In genomic region chr13:9763100-9763827, GRCm38 (mm10) we compare ENCODE assay signal across 8 mouse cellular contexts. TPM values are rescaled to one million over a fixed set of nuclear protein-coding genes. Genes with fewer than 3 reads are reported as not detected.
DNase-seq lines count a peak whose midpoint lies in the region; ATAC-seq and TF ChIP-seq lines count a peak whose summit lies in the region.

No protein-coding gene starts in this region.

- H3K27me3 ChIP-seq in heart, embryonic 12.5 days (replicated peaks) = no peaks in the 10 kb centered on the region
- H3K27me3 ChIP-seq in hindbrain, embryonic 13.5 days = no peaks in the 10 kb centered on the region
- H3K27me3 ChIP-seq in liver, embryonic 16.5 days (ENCODE audit: control insufficient read depth, insufficient read depth, low read depth, low read length) = peaks cover 6% of the 10 kb centered on the region
- H3K27me3 ChIP-seq in small intestine, adult 2 months (ENCODE audit: control insufficient read depth, insufficient read depth, low read length) = no peaks in the 10 kb centered on the region; the same call in 1 of the 2 replicates

- peak overlapping the region; percentile 99 for H3K9ac ChIP-seq in heart, embryonic 12.5 days
- peak overlapping the region; percentile 100 for H3K9ac ChIP-seq in hindbrain, embryonic 13.5 days
- peak overlapping the region; percentile 91 for H3K9ac ChIP-seq in liver, embryonic 16.5 days (ENCODE audit: low read depth, low read length)

- ATAC-seq in heart, embryonic 12.5 days (ENCODE audit: insufficient number of reproducible peaks, low FRiP score) = peak; percentile 31
- ATAC-seq in hindbrain, embryonic 13.5 days (ENCODE audit: low FRiP score) = peak; percentile 55
- peak; percentile 52 for ATAC-seq in liver, embryonic 16.5 days (ENCODE audit: low read depth)

- H3K4me1 ChIP-seq in heart, embryonic 12.5 days (replicated peaks) = peaks cover 45% of the 10 kb centered on the region
- peaks cover 47% of the 10 kb centered on the region for H3K4me1 ChIP-seq in hindbrain, embryonic 13.5 days (replicated peaks)
- peaks cover 26% of the 10 kb centered on the region for H3K4me1 ChIP-seq in liver, embryonic 16.5 days (ENCODE audit: control insufficient read depth, low read depth, low read length)
- H3K4me1 ChIP-seq in small intestine, adult 2 months (ENCODE audit: control insufficient read depth, insufficient read depth, insufficient read length, low read length) = peaks cover 10% of the 10 kb centered on the region; the same call in 1 of the 2 replicates

- no peak for DNase-seq in heart, adult 8-10 months (ENCODE audit: low spot score)
- peak; percentile 13 to 20 for DNase-seq in CD8-positive naive resting alpha-beta T cell, adult 2 months (ENCODE audit: low read depth in 2 of 2, low spot score in 2 of 2)
- DNase-seq in embryo, embryonic 10.5 days (ENCODE audit: low spot score) = peak; percentile 67
- no peak for DNase-seq in left cerebral cortex, postnatal 25 days (ENCODE audit: low spot score in 2 of 2)

- H3K4me2 ChIP-seq in heart, embryonic 12.5 days = peak overlapping the region; percentile 69
- peak overlapping the region; percentile 78 for H3K4me2 ChIP-seq in hindbrain, embryonic 13.5 days
- peak overlapping the region; percentile 85 for H3K4me2 ChIP-seq in liver, embryonic 16.5 days (ENCODE audit: low read depth, low read length)

- no peaks in the 10 kb centered on the region for H3K36me3 ChIP-seq in heart, embryonic 12.5 days
- no peaks in the 10 kb centered on the region for H3K36me3 ChIP-seq in hindbrain, embryonic 13.5 days
- H3K36me3 ChIP-seq in liver, embryonic 16.5 days (ENCODE audit: control insufficient read depth, insufficient read depth) = no peaks in the 10 kb centered on the region
- H3K36me3 ChIP-seq in small intestine, adult 2 months (ENCODE audit: control insufficient read depth, insufficient read depth, low read length) = no peaks in the 10 kb centered on the region

- H3K9me3 ChIP-seq in heart, embryonic 12.5 days (replicated peaks) = no peaks in the 10 kb centered on the region
- H3K9me3 ChIP-seq in hindbrain, embryonic 13.5 days = no peaks in the 10 kb centered on the region
- no peaks in the 10 kb centered on the region for H3K9me3 ChIP-seq in liver, embryonic 16.5 days (replicated peaks; ENCODE audit: control insufficient read depth, low read length)

- peak overlapping the region; percentile 96 for H3K27ac ChIP-seq in heart, embryonic 12.5 days (ENCODE audit: poor library complexity, severe bottlenecking)
- peak overlapping the region; percentile 100 for H3K27ac ChIP-seq in hindbrain, embryonic 13.5 days
- H3K27ac ChIP-seq in liver, embryonic 16.5 days (ENCODE audit: low read length) = peak overlapping the region; percentile 87
- peak overlapping the region; percentile 87 for H3K27ac ChIP-seq in small intestine, adult 2 months (ENCODE audit: insufficient read depth, low read depth, low read length)

- intact Hi-C loops in left cerebral cortex, postnatal 25 days (cut with DNase I) = loop anchor here (10.0 kb wide), 1 partner anchor 668 kb away; the partner anchor contains the start of gene Larp4b

- no peak; the same call in 1 of the 2 replicates for TF ChIP-seq POLR2A in small intestine, adult 2 months (IDR thresholded peaks at IDR 0.05; ENCODE audit: low read depth, low read length)

- peak overlapping the region; percentile 93 for H3K4me3 ChIP-seq in heart, embryonic 12.5 days
- H3K4me3 ChIP-seq in hindbrain, embryonic 13.5 days = peak overlapping the region; percentile 97
- peak overlapping the region; percentile 67 for H3K4me3 ChIP-seq in liver, embryonic 16.5 days (ENCODE audit: low read depth, low read length)
- peak overlapping the region; percentile 97 for H3K4me3 ChIP-seq in small intestine, adult 2 months (ENCODE audit: low read depth, low read length)

- no peak for TF ChIP-seq CTCF in small intestine, adult 2 months (IDR thresholded peaks at IDR 0.05; ENCODE audit: extremely low read depth, insufficient read length, insufficient replicate concordance, low read depth, low read length)

- WGBS in heart, embryonic 12.5 days = 5% methylated on average over 21 of the region's 21 CpGs
- 4% methylated on average over 21 of the region's 21 CpGs for WGBS in hindbrain, embryonic 13.5 days
- WGBS in liver, embryonic 16.5 days (ENCODE audit: insufficient replicate concordance) = 3% methylated on average over 21 of the region's 21 CpGs
- WGBS in small intestine, adult 2 months = 1% methylated on average over 21 of the region's 21 CpGs

RNA-seq across cellular contexts. Expression of gene Zmynd11, which starts 1.9 kb away (rescaled TPM):
- polyA plus RNA-seq in heart, embryonic 12.5 days (2016; fragmentation: Nextera tagmentation; extraction: Ambion mirVana) = 122 and 132 TPM in 2 replicates
- 100 to 1,000 TPM; 118 to 129 (median 127) TPM for total RNA-seq in heart, adult 8-10 months (2022)
- polyA plus RNA-seq in hindbrain, embryonic 13.5 days (2015; fragmentation: Nextera tagmentation; extraction: Ambion mirVana) = 142 and 145 TPM in 2 replicates
- 20.6 and 22.0 TPM in 2 replicates for polyA plus RNA-seq in liver, embryonic 16.5 days (2015; fragmentation: Nextera tagmentation; extraction: Ambion mirVana)
- polyA plus RNA-seq in small intestine, adult 2 months (2012; rRNA removed) = 7.2 and 12.8 TPM in 2 replicates
- total RNA-seq in left cerebral cortex, postnatal 25 days (2021) = 100 to 1,000 TPM; 224 to 246 TPM

Comparison
In these comparisons a context has a peak if more than half of its experiments do, and no peak if none do; other contexts are left out.
1. DNase-seq: peak in CD8-positive naive resting alpha-beta T cell, adult 2 months (2 of 2) and embryo, embryonic 10.5 days (single experiment); none in heart, adult 8-10 months (single experiment) and left cerebral cortex, postnatal 25 days (0 of 2).
2. Peak in every context shown above with its lines, with median percentiles within 50 percentile points of each other: ATAC-seq, H3K27ac ChIP-seq, H3K4me2 ChIP-seq, H3K4me3 ChIP-seq and H3K9ac ChIP-seq.